Comparison of ENCODE assay signal across 9 mouse cellular contexts in the genomic region with DNA sequence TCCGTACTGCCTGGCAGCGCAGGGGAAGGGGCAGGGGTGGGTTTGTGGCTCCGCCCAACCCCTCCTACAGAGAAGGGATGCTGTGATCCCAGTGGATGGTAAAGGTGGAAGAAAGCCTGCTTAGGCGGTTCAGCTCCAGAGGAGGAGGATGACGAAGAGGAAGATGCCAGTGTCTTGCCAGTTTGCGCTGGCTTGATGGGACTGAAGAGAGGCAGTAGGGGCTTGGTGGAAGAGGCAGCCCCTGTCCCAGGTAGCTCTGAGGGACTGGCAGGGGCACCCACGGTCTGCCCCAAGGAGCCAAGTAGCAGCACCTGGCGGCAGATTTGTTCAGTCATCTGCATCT. TPM values are rescaled to one million over a fixed set of nuclear protein-coding genes. Genes with fewer than 3 reads are reported as not detected.
A peak's percentile ranks its signal among the peaks of the same experiment; 100 is the strongest.
DNase-seq lines count a peak whose midpoint lies in the region; ATAC-seq lines count a peak whose summit lies in the region.
"Had no signal": no experiment of that assay in that cellular context is flagged by ENCODE, and none has a peak within 500 bp of the region (broad histone marks: within the 10 kb centered on the region; RNA-seq: fewer than 3 reads in every experiment).

No protein-coding gene starts in this region.

- DNase-seq in heart, postnatal 25 days (ENCODE audit: low spot score), result no peak
- DNase-seq in R1 (ENCODE audit: low read depth, low spot score), result peak; percentile 33
- no peak for DNase-seq in hindbrain, embryonic 10.5 days (ENCODE audit: low spot score)
- DNase-seq in midbrain, embryonic 10.5 days (ENCODE audit: low spot score), result no peak
- DNase-seq in urinary bladder, adult 2 months (ENCODE audit: low spot score), result no peak
- DNase-seq in urinary bladder, postnatal 14 days (ENCODE audit: low spot score), result no peak

- peak overlapping the region in 1 of 2 experiments; percentile 89; a peak in 2 of 4 replicates for H3K4me3 ChIP-seq in heart, embryonic 14.5 days (ENCODE audit: control insufficient read depth in 1 of 2, insufficient read depth in 1 of 2, low read depth in 1 of 2, low read length in 2 of 2)
- peak overlapping the region; percentile 84 for H3K4me3 ChIP-seq in hindbrain, embryonic 10.5 days
- peak overlapping the region; percentile 84 for H3K4me3 ChIP-seq in midbrain, embryonic 10.5 days

- intact Hi-C loops in heart, postnatal 25 days (cut with DNase I), result no loop called here

- peaks cover 8 to 17% of the 10 kb centered on the region in 2 experiments; a peak in 3 of 4 replicates for H3K4me1 ChIP-seq in heart, embryonic 14.5 days (ENCODE audit: control insufficient read depth in 2 of 2, insufficient read depth in 2 of 2, low read length in 2 of 2)
- peaks cover 60% of the 10 kb centered on the region for H3K4me1 ChIP-seq in hindbrain, embryonic 10.5 days (replicated peaks)
- H3K4me1 ChIP-seq in midbrain, embryonic 10.5 days, result peaks cover 63% of the 10 kb centered on the region

- H3K27me3 ChIP-seq in heart, embryonic 14.5 days (ENCODE audit: control insufficient read depth, insufficient read depth, low read length), result no peaks in the 10 kb centered on the region
- no peaks in the 10 kb centered on the region for H3K27me3 ChIP-seq in hindbrain, embryonic 10.5 days (ENCODE audit: insufficient read depth, poor library complexity, severe bottlenecking)
- H3K27me3 ChIP-seq in midbrain, embryonic 10.5 days (ENCODE audit: low read depth, poor library complexity, severe bottlenecking), result no peaks in the 10 kb centered on the region
- H3K27me3 ChIP-seq: CH12.LX had no signal

- no peak overlapping the region for H3K27ac ChIP-seq in heart, embryonic 14.5 days (replicated peaks in 1 of 2; ENCODE audit: control insufficient read depth in 1 of 2, insufficient read depth in 1 of 2, low read depth in 2 of 2, low read length in 2 of 2)
- peak overlapping the region; percentile 99 for H3K27ac ChIP-seq in hindbrain, embryonic 10.5 days
- H3K27ac ChIP-seq in midbrain, embryonic 10.5 days (replicated peaks), result peak overlapping the region; percentile 99

- ATAC-seq in heart, embryonic 14.5 days (ENCODE audit: insufficient number of reproducible peaks, insufficient read depth, low FRiP score, low read depth), result no peak
- ATAC-seq in CD4-positive, CD25-positive, alpha-beta regulatory T cell, adult 4 months, result no peak

- H3K9me3 ChIP-seq in heart, embryonic 14.5 days (ENCODE audit: control insufficient read depth, low read length), result no peaks in the 10 kb centered on the region
- peaks cover 10% of the 10 kb centered on the region; the same call in 1 of the 2 replicates for H3K9me3 ChIP-seq in hindbrain, embryonic 10.5 days
- peaks cover 6% of the 10 kb centered on the region; the same call in 1 of the 2 replicates for H3K9me3 ChIP-seq in midbrain, embryonic 10.5 days (replicated peaks)

- H3K36me3 ChIP-seq in heart, embryonic 14.5 days (ENCODE audit: control insufficient read depth, insufficient read depth, low read length), result peaks cover 36% of the 10 kb centered on the region
- peaks cover 63% of the 10 kb centered on the region for H3K36me3 ChIP-seq in hindbrain, embryonic 10.5 days
- peaks cover 80% of the 10 kb centered on the region for H3K36me3 ChIP-seq in midbrain, embryonic 10.5 days

- peak overlapping the region; percentile 92 for H3K9ac ChIP-seq in heart, embryonic 14.5 days (ENCODE audit: low read length)

- 57% methylated on average over 8 of the region's 8 CpGs for WGBS in heart, embryonic 14.5 days
- 45% methylated on average over 8 of the region's 8 CpGs for WGBS in hindbrain, embryonic 10.5 days
- 38% methylated on average over 8 of the region's 8 CpGs for WGBS in midbrain, embryonic 10.5 days

- peak overlapping the region; percentile 93 for H3K4me2 ChIP-seq in heart, embryonic 14.5 days (ENCODE audit: low read length)

RNA-seq across cellular contexts. Expression of a gene that starts 9.9 kb away (rescaled TPM):
- 20.5 and 24.1 TPM in 2 replicates for polyA plus RNA-seq in heart, embryonic 14.5 days (2014; fragmentation: Nextera tagmentation; extraction: Ambion mirVana)
- total RNA-seq in heart, postnatal 25 days (2021), result 10 to 100 TPM; 14.3 to 17.8 TPM
- polyA plus RNA-seq in hindbrain, embryonic 10.5 days (2016; fragmentation: Nextera tagmentation; extraction: Ambion mirVana), result 57.7 and 64.2 TPM in 2 replicates
- 60.5 and 63.8 TPM in 2 replicates for polyA plus RNA-seq in midbrain, embryonic 10.5 days (2016; fragmentation: Nextera tagmentation; extraction: Ambion mirVana)
- 32.9 and 36.4 TPM in 2 replicates for polyA plus RNA-seq in urinary bladder, adult 2 months (2012; rRNA removed)
- 10 to 100 TPM; 48.2 to 65.2 TPM for polyA plus RNA-seq in CD4-positive, CD25-positive, alpha-beta regulatory T cell, adult 4 months (2017; shearing (Covaris generic))

RNA-seq across cellular contexts. Expression of a gene that starts 13.8 kb away (rescaled TPM):
- polyA plus RNA-seq in heart, embryonic 14.5 days (2014; fragmentation: Nextera tagmentation; extraction: Ambion mirVana), result 6.0 and 6.2 TPM in 2 replicates
- 1 to 10 TPM; 1.4 to 1.8 TPM for total RNA-seq in heart, postnatal 25 days (2021)
- polyA plus RNA-seq in hindbrain, embryonic 10.5 days (2016; fragmentation: Nextera tagmentation; extraction: Ambion mirVana), result 56.9 and 60.3 TPM in 2 replicates
- 82.4 and 90.2 TPM in 2 replicates for polyA plus RNA-seq in midbrain, embryonic 10.5 days (2016; fragmentation: Nextera tagmentation; extraction: Ambion mirVana)
- 6.3 and 8.1 TPM in 2 replicates for polyA plus RNA-seq in urinary bladder, adult 2 months (2012; rRNA removed)
- 1 to 10 TPM; 2.2 to 5.6 TPM for polyA plus RNA-seq in CD4-positive, CD25-positive, alpha-beta regulatory T cell, adult 4 months (2017; shearing (Covaris generic))

RNA-seq across cellular contexts. Expression of a gene that starts 35.4 kb away (rescaled TPM):
- 16.4 and 16.8 TPM in 2 replicates for polyA plus RNA-seq in heart, embryonic 14.5 days (2014; fragmentation: Nextera tagmentation; extraction: Ambion mirVana)
- 1 to 10 TPM; 4.2 to 5.2 TPM for total RNA-seq in heart, postnatal 25 days (2021)
- 29.2 and 36.2 TPM in 2 replicates for polyA plus RNA-seq in hindbrain, embryonic 10.5 days (2016; fragmentation: Nextera tagmentation; extraction: Ambion mirVana)
- 27.5 and 39.0 TPM in 2 replicates for polyA plus RNA-seq in midbrain, embryonic 10.5 days (2016; fragmentation: Nextera tagmentation; extraction: Ambion mirVana)
- polyA plus RNA-seq in urinary bladder, adult 2 months (2012; rRNA removed), result 17.5 and 18.1 TPM in 2 replicates
- 10 to 100 TPM; 17.0 to 25.5 TPM for polyA plus RNA-seq in CD4-positive, CD25-positive, alpha-beta regulatory T cell, adult 4 months (2017; shearing (Covaris generic))

RNA-seq across cellular contexts. Expression of a gene that starts 35.8 kb away (rescaled TPM):
- 39.2 and 39.7 TPM in 2 replicates for polyA plus RNA-seq in heart, embryonic 14.5 days (2014; fragmentation: Nextera tagmentation; extraction: Ambion mirVana)
- total RNA-seq in heart, postnatal 25 days (2021), result 10 to 100 TPM; 33.0 to 37.6 TPM
- 52.1 and 55.4 TPM in 2 replicates for polyA plus RNA-seq in hindbrain, embryonic 10.5 days (2016; fragmentation: Nextera tagmentation; extraction: Ambion mirVana)
- 50.1 and 56.1 TPM in 2 replicates for polyA plus RNA-seq in midbrain, embryonic 10.5 days (2016; fragmentation: Nextera tagmentation; extraction: Ambion mirVana)
- 27.8 and 29.3 TPM in 2 replicates for polyA plus RNA-seq in urinary bladder, adult 2 months (2012; rRNA removed)
- polyA plus RNA-seq in CD4-positive, CD25-positive, alpha-beta regulatory T cell, adult 4 months (2017; shearing (Covaris generic)), result 10 to 100 TPM; 67.6 to 86.8 TPM

RNA-seq across cellular contexts. Expression of a gene that starts 41.4 kb away (rescaled TPM):
- polyA plus RNA-seq in heart, embryonic 14.5 days (2014; fragmentation: Nextera tagmentation; extraction: Ambion mirVana), result not detected in 2 replicates
- total RNA-seq in heart, postnatal 25 days (2021), result not detected
- polyA plus RNA-seq in hindbrain, embryonic 10.5 days (2016; fragmentation: Nextera tagmentation; extraction: Ambion mirVana), result not detected in 2 replicates
- polyA plus RNA-seq in midbrain, embryonic 10.5 days (2016; fragmentation: Nextera tagmentation; extraction: Ambion mirVana), result not detected in 2 replicates
- polyA plus RNA-seq in urinary bladder, adult 2 months (2012; rRNA removed), result not detected in 2 replicates
- not detected for polyA plus RNA-seq in CD4-positive, CD25-positive, alpha-beta regulatory T cell, adult 4 months (2017; shearing (Covaris generic))
- total RNA-seq: CH12.LX had no signal

Comparison
In these comparisons a context has a peak if more than half of its experiments do, and no peak if none do; other contexts are left out.
1. H3K27ac ChIP-seq: peak in hindbrain, embryonic 10.5 days (single experiment) and midbrain, embryonic 10.5 days (single experiment); none in heart, embryonic 14.5 days (0 of 2).